Mouse (Mus musculus) testis, adult 2 months (tissue): Measurements from ENCODE around the gene Ecm1.

Experiments
- CTCF ChIP-seq: fragments of 200-500 bp; IDR thresholded peaks from 2 replicates; pipeline ENCODE4 v1.5.1; 2012; ENCODE audit warnings: low read depth, mild to moderate bottlenecking, inconsistent platforms, low read length, moderate library complexity; ENCODE audit not compliant: control insufficient read depth, insufficient read depth, insufficient replicate concordance
- POLR2A ChIP-seq: fragments of 200-500 bp; IDR thresholded peaks from 2 replicates; pipeline ENCODE4 v1.6.1; 2012; ENCODE audit warnings: low read depth, mild to moderate bottlenecking, inconsistent platforms, low read length, moderate library complexity; ENCODE audit not compliant: control insufficient read depth

DNA sequence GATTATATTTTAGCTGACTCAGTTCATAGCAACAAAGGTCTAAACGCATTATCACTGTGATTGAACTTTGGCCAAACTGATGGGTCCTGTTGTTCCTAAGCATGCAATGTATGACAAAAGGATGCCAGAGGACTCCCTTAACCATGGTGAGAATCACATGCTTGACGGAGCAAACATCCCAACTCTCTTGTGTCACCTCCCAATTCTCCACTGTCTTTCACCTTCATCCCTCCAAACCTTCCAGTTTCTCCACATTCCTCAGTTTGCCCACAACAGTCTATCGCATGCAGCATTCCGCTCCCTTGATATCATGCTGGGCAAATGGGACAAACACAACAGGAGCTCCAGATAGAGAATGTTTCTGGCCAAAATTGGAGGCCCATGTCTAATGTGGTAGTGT, 46.1 kb upstream of the Ecm1 start:
- no peak for TF ChIP-seq POLR2A
- TF ChIP-seq CTCF: no peak
